Mouse (Mus musculus) CH12.LX (cell line): ENCODE measurements around the gene Kcnh5. TPM values are rescaled to one million over a fixed set of nuclear protein-coding genes. Genes with fewer than 3 reads are reported as not detected.

ENCODE experiments used
- DNase-seq: peaks from one replicate; pipeline ENCODE4 v3.0.0-alpha.2; 2013; ENCODE audit errors: extremely low read depth
- H3K27ac ChIP-seq: 2 replicates; pipeline ENCODE4 v1.5.1; 2012; ENCODE audit warnings: low read depth, mild to moderate bottlenecking, control low read depth, moderate library complexity; ENCODE audit not compliant: insufficient read depth
- H3K27me3 ChIP-seq: replicated peaks from 2 replicates; pipeline ENCODE3; 2012; ENCODE audit warnings: inconsistent platforms
- H3K36me3 ChIP-seq, 2 experiments: replicated peaks in 1 of 2; 2 replicates each; pipeline versions ENCODE3 to v1.6.1; 2012; ENCODE audit warnings: inconsistent platforms in 1 of 2, low read length in 1 of 2, mild to moderate bottlenecking in 1 of 2, mixed read lengths in 1 of 2, moderate library complexity in 1 of 2; ENCODE audit not compliant: control insufficient read depth in 1 of 2, insufficient read depth in 1 of 2
- H3K4me1 ChIP-seq, 2 experiments: 2 replicates each; pipeline ENCODE4 v1.6.1; 2012; ENCODE audit warnings: inconsistent platforms in 1 of 2, moderate library complexity in 1 of 2; ENCODE audit not compliant: insufficient read depth in 2 of 2, control insufficient read depth in 1 of 2
- H3K4me2 ChIP-seq: 2 replicates; pipeline ENCODE4 v1.6.1; 2012; ENCODE audit warnings: low read depth, mild to moderate bottlenecking, control low read depth; ENCODE audit not compliant: poor library complexity, insufficient read depth, severe bottlenecking
- H3K4me3 ChIP-seq, 3 experiments: fragments of 150-350 bp in 1 of 3; sonication (generic) in 1 of 3; replicated peaks in 1 of 3; 2 replicates each; pipeline versions ENCODE3 to v1.5.1; 2011 to 2012; ENCODE audit warnings: low read depth in 2 of 3, low read length in 2 of 3, mild to moderate bottlenecking in 2 of 3, moderate library complexity in 2 of 3, control low read depth in 1 of 3, improper control_type of control experiment in 1 of 3, inconsistent platforms in 1 of 3, mixed read lengths in 1 of 3; ENCODE audit not compliant: poor library complexity in 1 of 3
- H3K79me2 ChIP-seq: replicated peaks from 2 replicates; pipeline ENCODE4 v1.6.1; 2012; ENCODE audit warnings: mild to moderate bottlenecking, moderate library complexity; ENCODE audit not compliant: control insufficient read depth, poor library complexity, insufficient read depth, severe bottlenecking; ENCODE audit errors: extremely low read depth
- H3K9ac ChIP-seq: 2 replicates; pipeline ENCODE4 v1.6.1; 2012; ENCODE audit warnings: low read depth, mild to moderate bottlenecking, control low read depth, moderate library complexity; ENCODE audit not compliant: insufficient read depth
- H3K9me3 ChIP-seq: replicated peaks from 2 replicates; pipeline ENCODE3; 2012; ENCODE audit warnings: low read length, inconsistent platforms, mixed read lengths
- CHD1 ChIP-seq: IDR thresholded peaks from 2 replicates; pipeline ENCODE4 v1.6.1; 2012; ENCODE audit warnings: low read depth, low read length, improper control_type of control experiment, inconsistent platforms
- CHD2 ChIP-seq: IDR thresholded peaks from 2 replicates; pipeline ENCODE4 v1.6.1; 2011; ENCODE audit warnings: low read length, improper control_type of control experiment
- E2F4 ChIP-seq: IDR thresholded peaks from 2 replicates; pipeline ENCODE4 v1.6.1; 2011; ENCODE audit warnings: low read depth, low read length, improper control_type of control experiment; ENCODE audit not compliant: insufficient replicate concordance
- EP300 ChIP-seq: IDR thresholded peaks from 2 replicates; pipeline ENCODE4 v1.6.1; 2011; ENCODE audit warnings: low read length, improper control_type of control experiment
- ETS1 ChIP-seq: conservative IDR thresholded peaks from 2 replicates; pipeline ENCODE4 v1.6.1; 2012; ENCODE audit warnings: low read depth, mild to moderate bottlenecking, inconsistent platforms, low read length, improper control_type of control experiment, moderate library complexity
- HCFC1 ChIP-seq: IDR thresholded peaks from 2 replicates; pipeline ENCODE4 v1.6.1; 2012; ENCODE audit warnings: low read depth, mild to moderate bottlenecking, inconsistent platforms, low read length, improper control_type of control experiment
- IRF4 ChIP-seq: IDR thresholded peaks from 2 replicates; pipeline ENCODE4 v1.6.1; 2014; ENCODE audit warnings: low read depth, mild to moderate bottlenecking, inconsistent platforms, low read length, improper control_type of control experiment
- JUN ChIP-seq: IDR thresholded peaks from 2 replicates; pipeline ENCODE4 v1.6.1; 2011; ENCODE audit warnings: low read depth, mild to moderate bottlenecking, low read length, improper control_type of control experiment, moderate library complexity; ENCODE audit not compliant: insufficient read depth
- MAFK ChIP-seq: IDR thresholded peaks from 2 replicates; pipeline ENCODE4 v1.6.1; 2011; ENCODE audit warnings: low read length, improper control_type of control experiment; ENCODE audit not compliant: insufficient replicate concordance
- MAX ChIP-seq: IDR thresholded peaks from 2 replicates; pipeline ENCODE4 v1.6.1; 2011; ENCODE audit warnings: low read length, improper control_type of control experiment
- MAZ ChIP-seq: IDR thresholded peaks from 2 replicates; pipeline ENCODE4 v1.6.1; 2012; ENCODE audit warnings: low read depth, mild to moderate bottlenecking, inconsistent platforms, low read length, improper control_type of control experiment, moderate library complexity
- MXI1 ChIP-seq: IDR thresholded peaks from 2 replicates; pipeline ENCODE4 v1.6.1; 2011; ENCODE audit warnings: mild to moderate bottlenecking, low read depth, low read length, improper control_type of control experiment
- PAX5 ChIP-seq: IDR thresholded peaks from 2 replicates; pipeline ENCODE4 v1.6.1; 2012; ENCODE audit warnings: low read length, inconsistent platforms, mixed read lengths
- RAD21 ChIP-seq: IDR thresholded peaks from 2 replicates; pipeline ENCODE4 v1.6.1; 2011; ENCODE audit warnings: low read depth, mild to moderate bottlenecking, low read length, improper control_type of control experiment, moderate library complexity
- SIN3A ChIP-seq: IDR thresholded peaks from 2 replicates; pipeline ENCODE4 v1.6.1; 2012; ENCODE audit warnings: low read length, improper control_type of control experiment, inconsistent platforms
- SMC3 ChIP-seq: IDR thresholded peaks from 2 replicates; pipeline ENCODE4 v1.6.1; 2011; ENCODE audit warnings: low read depth, low read length, improper control_type of control experiment
- TBP ChIP-seq: conservative IDR thresholded peaks from 2 replicates; pipeline ENCODE4 v1.6.1; 2011; ENCODE audit warnings: low read depth, low read length, improper control_type of control experiment
- USF1 ChIP-seq: IDR thresholded peaks from 2 replicates; pipeline ENCODE4 v1.6.1; 2014; ENCODE audit warnings: low read depth, mild to moderate bottlenecking, inconsistent platforms, low read length, improper control_type of control experiment
- ZNF384 ChIP-seq: IDR thresholded peaks from 2 replicates; pipeline ENCODE4 v1.6.1; 2012; ENCODE audit warnings: low read depth, low read length, improper control_type of control experiment, inconsistent platforms
- dilution Hi-C: fragments of 300-500 bp; cut with MboI; formaldehyde crosslinking; loops from 2 replicates; pipeline ENCODE4 v1.14.3; 2020; ENCODE audit warnings: low sequenced_read_pairs; ENCODE audit not compliant: extremely low pct_unique_long_range_greater_than_20kb, extremely low pct_ligation_motif_present
- in situ Hi-C: fragments of 300-500 bp; cut with MboI; formaldehyde crosslinking; loops from 3 replicates; pipeline ENCODE4 v1.14.3; 2019; ENCODE audit warnings: low sequenced_read_pairs, low pct_ligation_motif_present, low pct_unique_long_range_greater_than_20kb, mixed read lengths
- polyA plus RNA-seq: library from polyadenylated mRNA; unstranded; fragments of >175 nt; gene quantifications from 2 replicates; pipeline ENCODE4 v1.2.1, GENCODE M21; 2012; ENCODE audit warnings: low read depth; ENCODE audit not compliant: insufficient read length
- total RNA-seq, 2 experiments: library from RNA; depleted of rRNA; stranded (reverse); fragments of 300-350 nt in 1 of 2; fragments of >200 nt in 1 of 2; gene quantifications; 2 replicates each; pipeline ENCODE4 v1.2.3; 2012 to 2014

Gene Kcnh5
- total and polyA plus RNA-seq, 3 experiments, result 0.04 TPM; not detected in 2

DNA sequence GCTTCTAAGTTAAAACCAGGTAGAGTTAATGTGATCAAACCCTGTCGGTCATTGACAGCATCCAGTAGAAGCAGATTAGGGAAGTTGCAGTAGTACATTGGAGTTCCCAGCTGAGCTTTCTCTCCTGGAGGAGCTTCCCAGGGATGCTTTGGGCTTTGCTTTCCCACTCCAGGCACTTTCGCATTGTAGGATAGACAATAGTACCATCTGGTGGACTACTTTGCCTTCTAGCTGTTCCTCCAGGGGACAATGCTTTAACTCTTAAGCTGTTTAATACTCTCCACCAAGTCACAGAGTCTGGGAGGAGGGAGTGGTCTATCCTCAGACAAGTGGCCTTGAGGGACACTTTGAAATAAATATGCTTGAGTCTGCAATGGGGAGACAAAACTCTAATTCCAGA is 12.3 kb upstream of the Kcnh5 start:
- dilution Hi-C loops, result no loop called here

DNA sequence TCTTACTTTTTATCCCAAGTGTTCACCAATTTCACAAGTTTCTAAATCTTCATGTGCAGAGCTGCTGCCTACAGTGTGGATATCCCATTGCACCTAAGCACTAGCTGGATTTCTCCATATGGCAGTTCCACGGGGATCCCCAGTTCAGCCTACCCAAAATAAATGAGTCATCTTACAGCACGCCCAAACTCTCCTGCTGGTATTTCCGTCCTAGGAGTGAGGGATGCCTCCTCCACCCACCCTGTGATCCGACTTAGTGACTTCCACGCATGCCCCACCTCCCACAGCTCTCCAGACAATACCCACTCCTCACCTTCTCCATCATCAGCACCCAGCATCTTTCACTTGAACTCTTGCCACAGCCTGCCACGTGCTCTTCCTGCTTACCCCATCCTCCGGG is 5.5 kb upstream of the Kcnh5 start:
- in situ Hi-C loops, result no loop called here
- H3K9me3 ChIP-seq, result no peaks in the 10 kb centered on the region
- peaks cover 0 to 3% of the 10 kb centered on the region in 2 experiments; a peak in 1 of 4 replicates for H3K4me1 ChIP-seq
- no peaks in the 10 kb centered on the region for H3K36me3 ChIP-seq
- DNase-seq, result no peak
- H3K9ac ChIP-seq, result no peak overlapping the region
- no peak overlapping the region for H3K4me3 ChIP-seq
- TF ChIP-seq SMC3 (no peak), IRF4 (no peak), MAFK (no peak), TBP (no peak), HCFC1 (no peak), USF1 (no peak), CHD1 (no peak), MXI1 (no peak), MAZ (no peak), ZNF384 (no peak), SIN3A (no peak)
- H3K27me3 ChIP-seq, result no peaks in the 10 kb centered on the region
- dilution Hi-C loops, result no loop called here
- no peaks in the 10 kb centered on the region for H3K79me2 ChIP-seq
- H3K27ac ChIP-seq, result no peak overlapping the region
- H3K4me2 ChIP-seq, result no peak overlapping the region

More for the DNA sequence above, 12.3 kb upstream of the Kcnh5 start:
- DNase-seq, result no peak
- Histone ChIP-seq H3K27me3 (no peaks in the 10 kb centered on the region), H3K4me2 (no peak overlapping the region), H3K9ac (no peak overlapping the region), H3K4me1 (peaks cover 0 to under 1% of the 10 kb centered on the region in 2 experiments; a peak in 1 of 4 replicates), H3K79me2 (no peaks in the 10 kb centered on the region), H3K27ac (no peak overlapping the region), H3K9me3 (no peaks in the 10 kb centered on the region), H3K4me3 (no peak overlapping the region), H3K36me3 (no peaks in the 10 kb centered on the region)
- no peak for TF ChIP-seq JUN
- TF ChIP-seq RAD21, result peak; percentile 4
- in situ Hi-C loops, result no loop called here

DNA sequence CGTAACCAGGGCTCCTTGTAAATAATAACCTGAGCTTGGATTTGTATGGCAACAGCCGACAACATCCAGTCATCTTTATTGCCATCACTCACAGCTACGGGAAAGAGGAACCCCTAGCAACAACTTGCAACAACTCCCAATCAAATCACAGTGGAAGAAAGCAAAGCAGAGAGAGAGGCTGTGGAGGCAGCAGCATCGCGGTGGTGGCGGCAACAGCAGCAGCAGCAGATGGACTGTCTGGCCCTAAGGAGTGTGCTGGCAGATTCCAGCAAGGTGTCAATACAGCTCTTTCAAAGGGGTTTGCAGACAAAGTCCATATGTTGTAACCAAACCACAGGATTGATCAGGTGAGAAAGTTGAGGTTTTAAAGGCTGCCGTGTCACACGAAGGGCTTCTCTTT is 2.4 kb upstream of the Kcnh5 start:
- no peak for TF ChIP-seq ETS1
- no peak for TF ChIP-seq PAX5
- no peak for TF ChIP-seq E2F4
- TF ChIP-seq MXI1, result no peak
- TF ChIP-seq MAX, result no peak
- TF ChIP-seq HCFC1, result no peak
- TF ChIP-seq SIN3A, result no peak
- TF ChIP-seq CHD2, result no peak
- no peak for TF ChIP-seq EP300
- no peak for TF ChIP-seq TBP
- no peaks in the 10 kb centered on the region for H3K36me3 ChIP-seq
- in situ Hi-C loops, result no loop called here
- H3K27ac ChIP-seq, result no peak overlapping the region
- DNase-seq, result no peak
- H3K27me3 ChIP-seq, result no peaks in the 10 kb centered on the region
- no peak overlapping the region for H3K9ac ChIP-seq
- H3K4me1 ChIP-seq, result peaks cover 0 to 3% of the 10 kb centered on the region in 2 experiments; a peak in 1 of 4 replicates
- H3K4me3 ChIP-seq, result no peak overlapping the region
- H3K79me2 ChIP-seq, result no peaks in the 10 kb centered on the region
- no peaks in the 10 kb centered on the region for H3K9me3 ChIP-seq
- dilution Hi-C loops, result no loop called here
- no peak overlapping the region for H3K4me2 ChIP-seq
